Mouse (Mus musculus) megakaryocyte, embryonic 14.5 days (primary cell): Measurements from ENCODE around the gene Chek2.

Experiments
- FLI1 ChIP-seq: IDR thresholded peaks from 2 replicates; pipeline ENCODE4 v1.6.1; 2012; ENCODE audit warnings: low read length, inconsistent platforms, mixed read lengths
- GATA1 ChIP-seq: IDR thresholded peaks from 3 replicates; pipeline ENCODE4 v1.6.1; 2012; ENCODE audit warnings: mixed read lengths, low read length, inconsistent platforms, borderline replicate concordance

GRCm38 (mm10) chr5:110797696-110798095 is 42.1 kb upstream of the Chek2 start:
- TF ChIP-seq GATA1, result no peak
- TF ChIP-seq FLI1, result no peak
